Mouse (Mus musculus) erythroblast, adult 5-6 weeks (primary cell): Measurements from ENCODE around the gene Fam214a. TPM values are rescaled to one million over a fixed set of nuclear protein-coding genes. Genes with fewer than 3 reads are reported as not detected.

Experiments
- ATAC-seq: replicated peaks from 2 replicates; pipeline ENCODE4 v1.8.0; 2016; ENCODE audit warnings: moderate number of reproducible peaks, mild to moderate bottlenecking, moderate TSS enrichment, inconsistent platforms; ENCODE audit not compliant: poor library complexity, low FRiP score, severe bottlenecking
- total RNA-seq, 2 experiments: library from RNA; stranded (forward) in 1 of 2; stranded (reverse) in 1 of 2; fragments of 150-400 nt in 1 of 2; fragments of 200-764, 138-1000 nt in 1 of 2; gene quantifications; 2 replicates each; pipeline versions ENCODE4 v1.2.3 to v1.2.4; 2015 to 2017; ENCODE audit warnings: low replicate concordance in 2 of 2

The Fam214a gene
- total RNA-seq, 2 experiments from 2014 or later, result 2.8 to 3.8 TPM

GRCm38 (mm10) chr9:74946713-74947402 lies 5.8 kb upstream of the Fam214a start:
- ATAC-seq, result no peak

GRCm38 (mm10) chr9:74951491-74951890 lies 1.2 kb upstream of the Fam214a start:
- no peak for ATAC-seq

- no peak for ATAC-seq
Measured at GRCm38 (mm10) chr9:74952106-74952505, 578 bp upstream of the Fam214a start.

- ATAC-seq, result no peak
Measured at GRCm38 (mm10) chr9:74953265-74953958, 728 bp downstream of the Fam214a start.

- no peak for ATAC-seq
Measured at GRCm38 (mm10) chr9:74953959-74954279, 1.2 kb downstream of the Fam214a start.

- no peak for ATAC-seq
Measured at GRCm38 (mm10) chr9:74954387-74954786, 1.7 kb downstream of the Fam214a start.

GRCm38 (mm10) chr9:74960630-74961029 lies 7.9 kb downstream of the Fam214a start:
- ATAC-seq, result no peak

GRCm38 (mm10) chr9:74961073-74961575 lies 8.4 kb downstream of the Fam214a start:
- ATAC-seq, result no peak

- ATAC-seq, result no peak
Measured at GRCm38 (mm10) chr9:74963953-74964352, 11.3 kb downstream of the Fam214a start.

GRCm38 (mm10) chr9:74964866-74965384 lies 12.2 kb downstream of the Fam214a start:
- ATAC-seq, result no peak

- ATAC-seq, result no peak
Measured at GRCm38 (mm10) chr9:74966200-74966599, 13.5 kb downstream of the Fam214a start.

GRCm38 (mm10) chr9:74968647-74969428 lies 16.2 kb downstream of the Fam214a start:
- ATAC-seq, result no peak

- ATAC-seq, result no peak
Measured at GRCm38 (mm10) chr9:74970591-74970990, 17.9 kb downstream of the Fam214a start.

- ATAC-seq, result no peak
Measured at GRCm38 (mm10) chr9:74971191-74971976, 18.7 kb downstream of the Fam214a start.

GRCm38 (mm10) chr9:74972736-74973135 lies 20.1 kb downstream of the Fam214a start:
- no peak for ATAC-seq

GRCm38 (mm10) chr9:74973154-74973553 lies 20.5 kb downstream of the Fam214a start:
- ATAC-seq, result no peak

GRCm38 (mm10) chr9:74974758-74975157 lies 22.1 kb downstream of the Fam214a start:
- no peak for ATAC-seq

GRCm38 (mm10) chr9:74975416-74975815 lies 22.7 kb downstream of the Fam214a start:
- no peak for ATAC-seq

- ATAC-seq, result no peak
Measured at GRCm38 (mm10) chr9:74975911-74976563, 23.4 kb downstream of the Fam214a start.
